Mouse (Mus musculus) CH12.LX (cell line): ENCODE data around the gene Asic1. TPM values are rescaled to one million over a fixed set of nuclear protein-coding genes. Genes with fewer than 3 reads are reported as not detected.

Experiments used
- DNase-seq: peaks from one replicate; pipeline ENCODE4 v3.0.0-alpha.2; 2013; ENCODE audit errors: extremely low read depth
- H3K27ac ChIP-seq: 2 replicates; pipeline ENCODE4 v1.5.1; 2012; ENCODE audit warnings: low read depth, mild to moderate bottlenecking, control low read depth, moderate library complexity; ENCODE audit not compliant: insufficient read depth
- H3K27me3 ChIP-seq: replicated peaks from 2 replicates; pipeline ENCODE3; 2012; ENCODE audit warnings: inconsistent platforms
- H3K36me3 ChIP-seq, 2 experiments: replicated peaks in 1 of 2; 2 replicates each; pipeline versions ENCODE3 to v1.6.1; 2012; ENCODE audit warnings: inconsistent platforms in 1 of 2, low read length in 1 of 2, mild to moderate bottlenecking in 1 of 2, mixed read lengths in 1 of 2, moderate library complexity in 1 of 2; ENCODE audit not compliant: control insufficient read depth in 1 of 2, insufficient read depth in 1 of 2
- H3K4me1 ChIP-seq, 2 experiments: 2 replicates each; pipeline ENCODE4 v1.6.1; 2012; ENCODE audit warnings: inconsistent platforms in 1 of 2, moderate library complexity in 1 of 2; ENCODE audit not compliant: insufficient read depth in 2 of 2, control insufficient read depth in 1 of 2
- H3K4me2 ChIP-seq: 2 replicates; pipeline ENCODE4 v1.6.1; 2012; ENCODE audit warnings: low read depth, mild to moderate bottlenecking, control low read depth; ENCODE audit not compliant: poor library complexity, insufficient read depth, severe bottlenecking
- H3K4me3 ChIP-seq, 3 experiments: fragments of 150-350 bp in 1 of 3; sonication (generic) in 1 of 3; replicated peaks in 1 of 3; 2 replicates each; pipeline versions ENCODE3 to v1.5.1; 2011 to 2012; ENCODE audit warnings: low read depth in 2 of 3, low read length in 2 of 3, mild to moderate bottlenecking in 2 of 3, moderate library complexity in 2 of 3, control low read depth in 1 of 3, improper control_type of control experiment in 1 of 3, inconsistent platforms in 1 of 3, mixed read lengths in 1 of 3; ENCODE audit not compliant: poor library complexity in 1 of 3
- H3K79me2 ChIP-seq: replicated peaks from 2 replicates; pipeline ENCODE4 v1.6.1; 2012; ENCODE audit warnings: mild to moderate bottlenecking, moderate library complexity; ENCODE audit not compliant: control insufficient read depth, poor library complexity, insufficient read depth, severe bottlenecking; ENCODE audit errors: extremely low read depth
- H3K9ac ChIP-seq: 2 replicates; pipeline ENCODE4 v1.6.1; 2012; ENCODE audit warnings: low read depth, mild to moderate bottlenecking, control low read depth, moderate library complexity; ENCODE audit not compliant: insufficient read depth
- H3K9me3 ChIP-seq: replicated peaks from 2 replicates; pipeline ENCODE3; 2012; ENCODE audit warnings: low read length, inconsistent platforms, mixed read lengths
- BHLHE40 ChIP-seq: IDR thresholded peaks from 2 replicates; pipeline ENCODE4 v1.6.1; 2011; ENCODE audit warnings: mild to moderate bottlenecking, low read depth, low read length, improper control_type of control experiment
- CTCF ChIP-seq, 2 experiments: IDR thresholded peaks in 1 of 2; conservative IDR thresholded peaks in 1 of 2; 2 replicates each; pipeline ENCODE4 v1.5.1; 2011 to 2012; ENCODE audit warnings: low read depth in 2 of 2, low read length in 2 of 2, improper control_type of control experiment in 1 of 2, inconsistent platforms in 1 of 2, mild to moderate bottlenecking in 1 of 2, moderate library complexity in 1 of 2
- EP300 ChIP-seq: IDR thresholded peaks from 2 replicates; pipeline ENCODE4 v1.6.1; 2011; ENCODE audit warnings: low read length, improper control_type of control experiment
- ETS1 ChIP-seq: conservative IDR thresholded peaks from 2 replicates; pipeline ENCODE4 v1.6.1; 2012; ENCODE audit warnings: low read depth, mild to moderate bottlenecking, inconsistent platforms, low read length, improper control_type of control experiment, moderate library complexity
- GABPA ChIP-seq: IDR thresholded peaks from 2 replicates; pipeline ENCODE4 v1.6.1; 2012; ENCODE audit warnings: low read depth, low read length, improper control_type of control experiment, inconsistent platforms; ENCODE audit not compliant: insufficient replicate concordance
- HCFC1 ChIP-seq: IDR thresholded peaks from 2 replicates; pipeline ENCODE4 v1.6.1; 2012; ENCODE audit warnings: low read depth, mild to moderate bottlenecking, inconsistent platforms, low read length, improper control_type of control experiment
- JUN ChIP-seq: IDR thresholded peaks from 2 replicates; pipeline ENCODE4 v1.6.1; 2011; ENCODE audit warnings: low read depth, mild to moderate bottlenecking, low read length, improper control_type of control experiment, moderate library complexity; ENCODE audit not compliant: insufficient read depth
- JUND ChIP-seq: conservative IDR thresholded peaks from 2 replicates; pipeline ENCODE4 v1.6.1; 2011; ENCODE audit warnings: low read depth, low read length, improper control_type of control experiment
- MAFK ChIP-seq: IDR thresholded peaks from 2 replicates; pipeline ENCODE4 v1.6.1; 2011; ENCODE audit warnings: low read length, improper control_type of control experiment; ENCODE audit not compliant: insufficient replicate concordance
- MAX ChIP-seq: IDR thresholded peaks from 2 replicates; pipeline ENCODE4 v1.6.1; 2011; ENCODE audit warnings: low read length, improper control_type of control experiment
- MAZ ChIP-seq: IDR thresholded peaks from 2 replicates; pipeline ENCODE4 v1.6.1; 2012; ENCODE audit warnings: low read depth, mild to moderate bottlenecking, inconsistent platforms, low read length, improper control_type of control experiment, moderate library complexity
- MEF2A ChIP-seq: IDR thresholded peaks from 2 replicates; pipeline ENCODE4 v1.6.1; 2014; ENCODE audit warnings: low read depth, mild to moderate bottlenecking, inconsistent platforms, low read length, improper control_type of control experiment, borderline replicate concordance
- MYC ChIP-seq: IDR thresholded peaks from 2 replicates; pipeline ENCODE4 v1.6.1; 2011; ENCODE audit warnings: low read depth, mild to moderate bottlenecking, improper control_type of control experiment, low read length
- PAX5 ChIP-seq: IDR thresholded peaks from 2 replicates; pipeline ENCODE4 v1.6.1; 2012; ENCODE audit warnings: low read length, inconsistent platforms, mixed read lengths
- POLR2AphosphoS2 ChIP-seq: IDR thresholded peaks from 2 replicates; pipeline ENCODE4 v1.6.1; 2011; ENCODE audit warnings: low read depth, low read length, improper control_type of control experiment
- RAD21 ChIP-seq: IDR thresholded peaks from 2 replicates; pipeline ENCODE4 v1.6.1; 2011; ENCODE audit warnings: low read depth, mild to moderate bottlenecking, low read length, improper control_type of control experiment, moderate library complexity
- SMC3 ChIP-seq: IDR thresholded peaks from 2 replicates; pipeline ENCODE4 v1.6.1; 2011; ENCODE audit warnings: low read depth, low read length, improper control_type of control experiment
- TBP ChIP-seq: conservative IDR thresholded peaks from 2 replicates; pipeline ENCODE4 v1.6.1; 2011; ENCODE audit warnings: low read depth, low read length, improper control_type of control experiment
- UBTF ChIP-seq: IDR thresholded peaks from 2 replicates; pipeline ENCODE4 v1.6.1; 2012; ENCODE audit warnings: low read depth, mild to moderate bottlenecking, inconsistent platforms, low read length, improper control_type of control experiment, moderate library complexity
- USF2 ChIP-seq: conservative IDR thresholded peaks from 2 replicates; pipeline ENCODE4 v1.6.1; 2011; ENCODE audit warnings: low read depth, low read length, improper control_type of control experiment
- ZKSCAN1 ChIP-seq: IDR thresholded peaks from 2 replicates; pipeline ENCODE4 v1.6.1; 2012; ENCODE audit warnings: low read depth, inconsistent platforms, low read length, improper control_type of control experiment, borderline replicate concordance
- ZNF384 ChIP-seq: IDR thresholded peaks from 2 replicates; pipeline ENCODE4 v1.6.1; 2012; ENCODE audit warnings: low read depth, low read length, improper control_type of control experiment, inconsistent platforms
- dilution Hi-C: fragments of 300-500 bp; cut with MboI; formaldehyde crosslinking; loops from 2 replicates; pipeline ENCODE4 v1.14.3; 2020; ENCODE audit warnings: low sequenced_read_pairs; ENCODE audit not compliant: extremely low pct_unique_long_range_greater_than_20kb, extremely low pct_ligation_motif_present
- in situ Hi-C: fragments of 300-500 bp; cut with MboI; formaldehyde crosslinking; loops from 3 replicates; pipeline ENCODE4 v1.14.3; 2019; ENCODE audit warnings: low sequenced_read_pairs, low pct_ligation_motif_present, low pct_unique_long_range_greater_than_20kb, mixed read lengths
- polyA plus RNA-seq: library from polyadenylated mRNA; unstranded; fragments of >175 nt; gene quantifications from 2 replicates; pipeline ENCODE4 v1.2.1, GENCODE M21; 2012; ENCODE audit warnings: low read depth; ENCODE audit not compliant: insufficient read length
- total RNA-seq, 2 experiments: library from RNA; depleted of rRNA; stranded (reverse); fragments of 300-350 nt in 1 of 2; fragments of >200 nt in 1 of 2; gene quantifications; 2 replicates each; pipeline ENCODE4 v1.2.3; 2012 to 2014

Asic1 gene
- total and polyA plus RNA-seq, 3 experiments: 0.47 to 0.94 TPM; not detected in 1

GRCm38 (mm10) chr15:99712666-99713559 lies 42.7 kb downstream of the Asic1 start:
- no peak overlapping the region for H3K27ac ChIP-seq
- no peak overlapping the region for H3K4me3 ChIP-seq
- no peak for DNase-seq
- peaks cover 52 to 92% of the 10 kb centered on the region in 2 experiments for H3K36me3 ChIP-seq
- H3K9me3 ChIP-seq: no peaks in the 10 kb centered on the region
- no peaks in the 10 kb centered on the region for H3K27me3 ChIP-seq
- H3K79me2 ChIP-seq: no peaks in the 10 kb centered on the region
- in situ Hi-C loops (no loop called here), dilution Hi-C loops (no loop called here)
- H3K9ac ChIP-seq: no peak overlapping the region
- TF ChIP-seq JUND (no peak), BHLHE40 (no peak), POLR2AphosphoS2 (no peak), PAX5 (no peak), EP300 (no peak), MEF2A (no peak), JUN (no peak), MAX (no peak), GABPA (no peak), USF2 (no peak), RAD21 (no peak), ZKSCAN1 (no peak), CTCF (conservative IDR thresholded peaks at IDR 0.05 in 1 of 2, IDR thresholded peaks at IDR 0.05 in 1 of 2; ENCODE audit: low read depth in 2 of 2, low read length in 2 of 2) (no peak), UBTF (no peak), HCFC1 (no peak), ZNF384 (no peak), SMC3 (no peak), MAZ (no peak), MAFK (no peak)
- H3K4me2 ChIP-seq: no peak overlapping the region
- peaks cover 0 to 13% of the 10 kb centered on the region in 2 experiments; a peak in 2 of 4 replicates for H3K4me1 ChIP-seq

GRCm38 (mm10) chr15:99713569-99713968 lies 43.4 kb downstream of the Asic1 start:
- peaks cover 47 to 94% of the 10 kb centered on the region in 2 experiments for H3K36me3 ChIP-seq
- no peak overlapping the region for H3K4me2 ChIP-seq
- in situ Hi-C loops (no loop called here), dilution Hi-C loops (no loop called here)
- H3K27me3 ChIP-seq: no peaks in the 10 kb centered on the region
- H3K9ac ChIP-seq: no peak overlapping the region
- no peaks in the 10 kb centered on the region for H3K79me2 ChIP-seq
- DNase-seq: no peak
- H3K27ac ChIP-seq: no peak overlapping the region
- no peak for TF ChIP-seq UBTF
- TF ChIP-seq MYC: no peak
- TF ChIP-seq ETS1: no peak
- no peak for TF ChIP-seq TBP
- no peak overlapping the region for H3K4me3 ChIP-seq
- no peaks in the 10 kb centered on the region for H3K9me3 ChIP-seq
- H3K4me1 ChIP-seq: peaks cover 0 to 13% of the 10 kb centered on the region in 2 experiments; a peak in 2 of 4 replicates
